Mouse (Mus musculus) lung, postnatal 4 days (tissue): Measurements from ENCODE around the gene Clpsl2.
A peak's percentile ranks its signal among the peaks of the same experiment; 100 is the strongest.

Source experiments
- DNase-seq, 2 experiments: peaks; one replicate each; pipeline ENCODE4 v3.0.0; 2021

Gene Clpsl2

GRCm38 (mm10) chr17:28549111-28549510 is at the start of gene Clpsl2:
Gene Clpsl2 (plus strand): TSS chr17:28549411.
- DNase-seq = no peak

DNA sequence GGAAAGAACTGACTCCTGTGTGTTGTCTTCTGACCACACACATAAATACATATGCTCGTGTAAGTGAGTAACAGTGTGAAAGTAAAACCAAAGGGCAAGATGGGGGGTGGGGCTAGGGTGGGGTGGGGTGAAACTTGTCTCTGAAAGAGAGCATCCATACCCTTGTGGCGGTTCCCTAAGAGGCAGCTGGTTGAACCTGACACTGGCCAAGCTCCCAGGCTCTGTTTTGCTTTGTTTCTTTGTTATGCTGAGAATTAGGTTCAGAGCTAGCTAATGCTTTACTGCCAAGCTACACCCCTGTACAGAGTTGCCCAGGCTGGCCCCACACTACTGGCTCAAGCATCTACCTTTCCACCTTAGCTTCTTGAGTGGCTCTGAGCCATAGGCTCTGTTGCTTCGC is 48.7 kb upstream of the Clpsl2 start:
- no peak for DNase-seq

GRCm38 (mm10) chr17:28502196-28502821 is 46.9 kb upstream of the Clpsl2 start:
- DNase-seq = no peak

DNA sequence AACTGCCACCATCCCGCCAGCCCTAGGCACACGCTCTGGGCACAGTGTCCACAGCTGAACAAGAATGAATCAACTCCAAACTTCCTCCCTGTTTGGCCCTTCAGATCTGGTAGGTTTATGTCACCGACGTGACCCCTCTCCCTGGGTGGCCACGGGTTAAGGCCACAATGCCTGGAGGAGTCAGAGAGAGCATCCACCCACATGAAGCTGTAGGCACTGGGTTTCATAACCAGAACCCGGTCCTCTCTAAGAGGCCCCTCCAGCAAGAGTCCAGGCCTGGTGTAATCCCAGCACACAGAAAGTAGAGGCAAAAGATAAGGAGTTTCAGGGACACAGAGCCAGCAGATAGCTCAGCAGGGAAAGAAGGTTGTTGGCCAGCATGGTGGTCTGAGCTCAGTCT is 45.0 kb upstream of the Clpsl2 start:
- no peak for DNase-seq

GRCm38 (mm10) chr17:28505591-28505990 is 43.6 kb upstream of the Clpsl2 start:
- DNase-seq = no peak

GRCm38 (mm10) chr17:28506895-28507294 is 42.3 kb upstream of the Clpsl2 start:
- no peak for DNase-seq

GRCm38 (mm10) chr17:28507496-28507895 is 41.7 kb upstream of the Clpsl2 start:
- no peak for DNase-seq

GRCm38 (mm10) chr17:28510445-28511342 is 38.5 kb upstream of the Clpsl2 start:
- peak in 1 of 2 experiments; percentile 17 for DNase-seq

DNA sequence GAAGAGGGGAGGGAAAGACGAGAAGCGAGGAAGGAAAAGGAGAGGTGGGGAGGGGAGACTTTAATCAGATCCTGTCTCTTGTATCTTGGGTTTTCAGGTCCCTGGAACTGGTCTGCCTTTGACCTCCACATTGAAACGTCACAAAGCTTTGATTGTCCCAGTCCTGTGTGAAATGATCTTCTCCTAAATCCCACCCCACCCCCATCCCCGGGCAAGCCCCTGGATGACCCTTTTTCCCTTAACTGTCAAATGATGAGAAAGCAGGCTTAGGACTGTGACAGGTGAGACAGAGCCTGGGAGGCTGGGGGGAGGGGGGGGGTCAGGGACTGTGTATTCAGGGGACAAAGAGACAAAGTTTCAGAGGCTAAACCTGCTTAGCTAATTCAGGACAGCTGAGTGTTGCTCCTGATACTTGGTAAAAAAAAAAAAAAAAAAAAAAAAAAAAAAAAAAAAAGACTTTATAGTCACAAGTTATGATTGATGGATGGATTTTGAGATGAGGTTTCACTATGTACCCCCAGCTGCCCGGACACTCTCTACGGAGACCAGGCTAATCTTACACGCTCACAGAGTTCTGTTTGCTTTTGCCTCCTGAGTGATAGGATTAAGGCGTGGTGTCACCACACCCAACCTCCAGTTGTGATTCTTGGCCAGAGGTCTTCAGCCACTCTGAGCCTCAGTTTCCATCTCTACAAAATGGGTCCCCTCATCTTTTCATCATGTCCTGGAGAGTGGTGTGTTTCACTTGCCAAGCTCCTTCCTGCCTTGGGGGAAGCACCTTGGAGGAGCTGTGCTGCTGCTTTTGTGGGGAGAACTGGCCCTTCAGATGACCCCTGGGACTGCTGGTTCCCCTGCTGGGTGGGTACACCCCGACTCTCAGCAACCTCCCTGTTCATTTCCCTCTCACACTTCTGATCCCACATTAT is 37.3 kb upstream of the Clpsl2 start:
- no peak for DNase-seq

GRCm38 (mm10) chr17:28512696-28513095 is 36.5 kb upstream of the Clpsl2 start:
- peak; percentile 12 to 36 for DNase-seq

DNA sequence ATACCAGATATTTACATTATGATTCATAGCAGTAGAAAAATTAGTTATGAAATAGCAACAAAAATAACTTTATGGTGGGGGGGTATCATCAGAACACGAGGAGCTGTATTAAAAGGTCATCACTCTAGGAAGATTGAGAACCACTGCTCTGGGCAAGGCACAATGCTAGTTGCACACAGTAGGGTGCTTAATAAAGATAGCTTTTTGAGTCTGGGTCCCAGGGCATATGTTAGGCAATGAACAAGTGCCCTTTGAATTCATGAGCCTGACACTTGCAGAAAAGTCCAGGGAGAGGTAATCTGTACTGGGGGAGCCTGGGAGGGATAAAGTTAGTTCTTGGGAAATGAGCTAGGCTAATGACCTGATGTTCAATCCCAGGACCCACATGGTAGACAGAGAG is 35.9 kb upstream of the Clpsl2 start:
- DNase-seq = no peak

GRCm38 (mm10) chr17:28513844-28514243 is 35.4 kb upstream of the Clpsl2 start:
- DNase-seq = peak in 1 of 2 experiments; percentile 28

DNA sequence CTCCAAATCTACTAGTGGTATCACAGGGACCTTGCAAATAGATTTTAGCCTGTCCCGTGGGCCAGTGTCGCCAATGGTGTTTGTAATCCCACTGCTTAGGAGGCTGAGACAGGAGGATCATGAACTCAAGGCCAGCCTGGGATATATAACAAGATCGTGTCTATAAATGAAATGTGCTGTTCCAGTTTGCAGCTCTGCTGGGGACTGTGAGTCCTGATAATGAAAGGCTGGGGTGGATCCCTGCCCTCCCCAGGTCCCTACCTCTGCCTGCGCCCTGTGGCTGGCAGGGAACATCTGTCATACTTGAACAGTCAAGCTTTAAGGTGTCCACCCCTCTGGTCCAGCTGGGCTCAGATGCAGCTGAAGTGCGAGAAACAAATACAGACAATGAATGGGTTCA is 34.7 kb upstream of the Clpsl2 start:
- no peak for DNase-seq

DNA sequence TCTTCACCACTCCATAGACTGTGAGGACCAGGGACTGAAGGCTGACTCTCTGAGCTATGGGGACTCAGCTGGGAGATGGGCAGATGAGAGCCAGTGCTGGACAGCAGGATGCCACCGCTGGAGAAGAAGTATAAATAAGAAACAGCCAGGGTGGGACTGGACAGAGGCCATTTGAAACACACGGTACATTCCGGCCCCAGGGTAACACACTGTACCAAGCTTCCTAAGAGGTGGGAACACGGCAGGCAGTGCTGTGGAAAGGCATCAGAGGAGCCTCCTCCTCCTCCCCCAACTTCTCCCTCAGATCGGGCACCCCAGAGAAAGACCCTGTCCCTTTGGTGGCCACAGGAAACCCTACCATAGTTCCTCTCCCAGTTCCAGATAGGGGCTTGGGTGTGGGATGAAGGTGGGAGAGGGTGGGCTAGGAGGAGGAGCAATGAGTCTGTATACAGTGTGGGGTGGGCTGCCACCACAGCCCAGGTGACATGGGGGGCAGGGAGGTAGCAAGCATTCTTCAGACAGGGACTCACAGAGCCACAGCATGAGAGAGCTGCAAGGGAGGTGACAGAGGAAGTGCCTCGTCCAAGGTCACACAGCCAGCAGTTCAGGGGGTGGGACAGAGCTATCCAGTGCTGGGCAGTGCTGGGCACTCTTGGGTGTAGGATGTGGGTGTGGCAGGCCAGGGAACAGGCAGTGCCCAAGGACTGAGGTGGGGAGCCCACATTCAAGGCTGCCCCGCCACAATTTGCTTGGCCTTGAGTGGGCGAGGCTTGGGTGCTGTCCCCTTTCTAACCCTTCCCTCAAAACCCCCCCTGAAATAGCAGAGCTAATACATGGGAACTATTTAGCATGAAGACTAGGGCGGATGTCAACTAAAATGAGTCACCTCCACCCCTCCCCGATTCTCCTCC is 33.5 kb upstream of the Clpsl2 start:
- DNase-seq = peak; percentile 21 to 51

- DNase-seq = no peak
Observed at GRCm38 (mm10) chr17:28516881-28517280, 32.3 kb upstream of the Clpsl2 start.

DNA sequence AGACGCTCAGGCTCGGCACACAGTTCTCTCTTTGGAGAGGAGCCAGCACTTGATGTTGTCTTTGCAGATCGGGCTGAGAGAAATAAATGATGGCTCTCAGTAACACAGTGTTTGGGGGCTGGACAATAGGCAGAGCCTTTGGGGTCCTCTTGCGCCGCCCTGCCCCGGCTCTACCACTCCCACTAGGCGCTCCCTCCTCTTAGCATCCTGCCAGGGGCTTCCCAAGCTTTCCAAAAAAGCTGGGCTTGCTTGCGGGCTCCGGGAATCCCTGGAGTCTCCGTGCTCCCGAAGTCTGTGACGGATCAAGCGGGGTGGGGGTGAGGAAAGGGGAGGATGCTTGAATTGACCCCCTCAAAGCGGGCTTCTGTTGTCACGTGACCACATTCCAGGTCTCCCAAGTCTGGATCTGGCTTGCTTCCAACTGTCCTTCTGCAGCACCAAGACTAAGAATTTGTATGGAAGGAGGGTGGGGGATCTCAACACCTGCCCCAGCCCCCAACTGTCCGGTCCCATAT is 31.7 kb upstream of the Clpsl2 start, which contains the start of gene Fkbp5:
Gene Fkbp5 (minus strand): TSS at position 87 of the 515 bp plus-strand sequence.
- peak; percentile 61 to 84 for DNase-seq

DNA sequence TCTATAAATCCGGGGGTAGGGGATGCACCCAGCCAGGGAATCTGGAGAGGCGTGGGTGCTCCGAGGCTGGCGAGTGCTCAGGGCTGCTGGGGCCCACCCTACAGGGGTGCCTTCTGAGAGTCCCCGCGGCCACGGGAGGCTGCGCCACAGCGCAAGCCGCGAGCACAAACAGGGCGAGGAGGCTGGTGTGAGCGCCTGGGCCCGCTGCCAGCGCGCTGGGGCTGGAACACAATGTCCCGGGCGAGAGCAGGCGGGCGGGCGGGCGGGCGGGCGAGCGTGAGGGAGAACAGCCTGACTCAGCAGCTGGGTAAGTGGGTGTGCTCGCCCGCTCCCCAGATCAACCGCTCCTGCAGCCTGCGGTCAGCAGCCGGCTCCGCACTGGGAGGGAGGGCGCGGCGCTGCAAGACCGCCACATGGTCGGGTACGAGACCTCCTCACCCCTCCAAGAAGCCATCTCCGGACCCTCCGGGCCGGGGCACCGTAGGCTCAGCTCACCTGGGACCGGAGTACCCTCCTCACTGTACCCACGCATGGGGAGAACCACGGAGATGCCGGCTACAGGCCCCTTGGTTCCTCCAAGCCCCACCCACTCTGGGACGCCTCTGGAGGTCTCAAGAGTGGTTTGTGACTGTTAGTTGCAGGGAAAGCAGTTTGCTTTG is 31.1 kb upstream of the Clpsl2 start:
- DNase-seq = peak; percentile 88 to 95

DNA sequence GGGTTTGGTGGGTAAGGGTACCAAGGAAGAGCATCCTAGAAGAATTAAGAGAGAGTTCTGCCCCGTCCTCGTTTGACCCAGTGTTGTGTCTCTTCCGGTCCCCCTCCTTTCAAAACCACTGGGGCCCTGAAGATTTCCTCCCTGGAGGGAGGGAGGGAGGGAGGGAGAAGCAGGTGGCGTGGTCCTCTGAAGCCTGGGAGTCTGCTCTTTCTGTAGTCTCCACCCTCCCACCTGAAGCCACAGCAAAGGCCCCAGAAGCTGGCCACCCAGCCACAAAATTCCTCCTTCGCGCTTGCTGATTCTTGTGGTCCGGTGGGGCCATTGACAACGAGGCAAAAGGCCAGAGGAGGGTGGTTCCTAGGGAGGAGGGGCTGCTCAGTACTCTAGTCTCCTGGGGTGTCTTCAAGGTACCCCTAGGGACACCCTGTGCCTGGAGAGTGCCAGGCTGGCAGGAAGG is 30.6 kb upstream of the Clpsl2 start:
- DNase-seq = peak; percentile 15 to 36

GRCm38 (mm10) chr17:28519827-28520226 is 29.4 kb upstream of the Clpsl2 start:
- DNase-seq = peak in 1 of 2 experiments; percentile 10

DNA sequence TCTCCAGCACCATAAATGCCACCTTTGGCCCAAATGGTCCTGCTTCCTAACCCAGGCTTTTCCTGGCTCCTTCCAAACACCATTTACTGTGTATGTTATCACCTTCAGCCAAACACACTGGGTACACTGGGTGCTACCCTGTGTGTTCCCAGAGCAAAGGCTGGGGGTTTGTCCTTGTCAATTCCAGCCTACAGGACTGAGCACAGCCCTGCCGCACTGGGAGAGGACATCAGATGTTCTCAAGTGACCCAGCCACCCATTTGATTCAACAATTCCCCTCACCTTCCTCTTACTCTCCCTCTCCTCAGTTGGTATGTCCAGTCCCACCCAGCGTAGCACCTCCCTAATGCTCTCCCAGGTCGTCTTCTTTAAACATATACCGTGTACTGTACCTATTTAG is 28.6 kb upstream of the Clpsl2 start:
- no peak for DNase-seq
